ENCODE assay signal across 15 mouse cellular contexts in genomic region chr8:81581817-81582437, GRCm38 (mm10).
DNase-seq lines count a peak whose midpoint lies in the region; ATAC-seq lines count a peak whose summit lies in the region.
"Had no signal": no experiment of that assay in that cellular context is flagged by ENCODE, and none has a peak within 500 bp of the region (broad histone marks: within the 10 kb centered on the region; RNA-seq: fewer than 3 reads in every experiment).

No protein-coding gene starts in this region.

- no peak overlapping the region for H3K4me3 ChIP-seq in neural tube, embryonic 14.5 days (ENCODE audit: low read depth, low read length)
- no peak overlapping the region for H3K4me3 ChIP-seq in neural tube, embryonic 15.5 days (replicated peaks)
- H3K4me3 ChIP-seq in lung, embryonic 16.5 days (ENCODE audit: low read length) = no peak overlapping the region
- H3K4me3 ChIP-seq: gastrocnemius, adult 2 months; neural tube, embryonic 12.5 days had no signal

- peak; percentile 44 to 71 for DNase-seq in adrenal gland, adult (ENCODE audit: inconsistent age in 2 of 2, low spot score in 1 of 2)
- DNase-seq in adrenal gland, adult 18-20 months (ENCODE audit: low spot score in 2 of 2) = no peak
- no peak for DNase-seq in thymus, postnatal 36 days
- no peak for DNase-seq in gastrocnemius, adult 8-10 months (ENCODE audit: low spot score in 2 of 2)
- DNase-seq in thymus, postnatal 10 days (ENCODE audit: low spot score in 2 of 2) = no peak
- DNase-seq: cerebellum, adult 9-10 months; embryo, embryonic 11 days; gastrocnemius, adult 2 months had no signal

- no peaks in the 10 kb centered on the region for H3K4me1 ChIP-seq in neural tube, embryonic 14.5 days (ENCODE audit: control insufficient read depth, insufficient read depth, low read length)
- no peaks in the 10 kb centered on the region for H3K4me1 ChIP-seq in neural tube, embryonic 15.5 days
- H3K4me1 ChIP-seq in lung, embryonic 16.5 days (replicated peaks; ENCODE audit: control insufficient read depth, insufficient read depth, low read length) = 0 out of 2 replicates have a peak, but pooled peaks cover 3% of the 10 kb centered on the region
- H3K4me1 ChIP-seq: neural tube, embryonic 12.5 days had no signal

- peak; percentile 14; the same call in 1 of the 2 replicates for ATAC-seq in neural tube, embryonic 14.5 days (ENCODE audit: low read depth)
- ATAC-seq in neural tube, embryonic 15.5 days (ENCODE audit: low FRiP score) = no peak
- ATAC-seq in lung, embryonic 16.5 days (ENCODE audit: low read depth) = peak; percentile 88
- ATAC-seq: forebrain, embryonic 14.5 days had no signal

- WGBS in neural tube, embryonic 14.5 days = 72% methylated on average over 2 of the region's 2 CpGs
- WGBS in neural tube, embryonic 15.5 days = 86% methylated on average over 2 of the region's 2 CpGs
- 68% methylated on average over 2 of the region's 2 CpGs for WGBS in lung, embryonic 16.5 days

- H3K27me3 ChIP-seq in neural tube, embryonic 14.5 days (ENCODE audit: control insufficient read depth, insufficient read depth, low read length) = no peaks in the 10 kb centered on the region
- no peaks in the 10 kb centered on the region for H3K27me3 ChIP-seq in neural tube, embryonic 15.5 days (replicated peaks)
- no peaks in the 10 kb centered on the region for H3K27me3 ChIP-seq in lung, embryonic 16.5 days (ENCODE audit: control insufficient read depth, insufficient read depth, low read depth, low read length)
- H3K27me3 ChIP-seq: neural tube, embryonic 12.5 days had no signal

- H3K27ac ChIP-seq in neural tube, embryonic 14.5 days (ENCODE audit: low read depth, low read length) = no peak overlapping the region
- no peak overlapping the region for H3K27ac ChIP-seq in neural tube, embryonic 15.5 days (replicated peaks)
- no peak overlapping the region; the same call in 1 of the 2 replicates for H3K27ac ChIP-seq in lung, embryonic 16.5 days (ENCODE audit: low read length)
- H3K27ac ChIP-seq: gastrocnemius, adult 2 months; hindbrain, embryonic 14.5 days; liver, embryonic 14.5 days; neural tube, embryonic 12.5 days had no signal

- H3K4me2 ChIP-seq in neural tube, embryonic 14.5 days (ENCODE audit: low read depth, low read length) = no peak overlapping the region
- H3K4me2 ChIP-seq in neural tube, embryonic 15.5 days = no peak overlapping the region
- no peak overlapping the region for H3K4me2 ChIP-seq in lung, embryonic 16.5 days (ENCODE audit: low read depth, low read length)
- H3K4me2 ChIP-seq: hindbrain, embryonic 14.5 days; neural tube, embryonic 12.5 days had no signal

- H3K9me3 ChIP-seq in neural tube, embryonic 14.5 days (ENCODE audit: control insufficient read depth, low read length) = no peaks in the 10 kb centered on the region
- H3K9me3 ChIP-seq in neural tube, embryonic 15.5 days (replicated peaks) = no peaks in the 10 kb centered on the region
- H3K9me3 ChIP-seq in lung, embryonic 16.5 days (ENCODE audit: control insufficient read depth, low read length) = no peaks in the 10 kb centered on the region
- H3K9me3 ChIP-seq: neural tube, embryonic 12.5 days had no signal

- no peak overlapping the region for H3K9ac ChIP-seq in neural tube, embryonic 14.5 days (replicated peaks; ENCODE audit: low read depth, low read length)
- no peak overlapping the region for H3K9ac ChIP-seq in neural tube, embryonic 15.5 days (replicated peaks)
- no peak overlapping the region for H3K9ac ChIP-seq in lung, embryonic 16.5 days (ENCODE audit: low read length)
- H3K9ac ChIP-seq: hindbrain, embryonic 14.5 days; liver, embryonic 14.5 days; neural tube, embryonic 12.5 days had no signal

- no peaks in the 10 kb centered on the region for H3K36me3 ChIP-seq in neural tube, embryonic 14.5 days (ENCODE audit: control insufficient read depth, insufficient read depth, low read length)
- no peaks in the 10 kb centered on the region for H3K36me3 ChIP-seq in neural tube, embryonic 15.5 days
- no peaks in the 10 kb centered on the region for H3K36me3 ChIP-seq in lung, embryonic 16.5 days (ENCODE audit: control insufficient read depth, insufficient read depth, low read length)
- H3K36me3 ChIP-seq: neural tube, embryonic 12.5 days had no signal

Comparison
In these comparisons a context has a peak if more than half of its experiments do, and no peak if none do; other contexts are left out.
1. DNase-seq: peak in adrenal gland, adult (2 of 2); none in adrenal gland, adult 18-20 months (0 of 2), thymus, postnatal 36 days (0 of 2), gastrocnemius, adult 8-10 months (0 of 2) and thymus, postnatal 10 days (0 of 2).